Mouse (Mus musculus) testis, adult 2 months (tissue): ENCODE measurements around the gene Vps33b.

ENCODE experiments used
- CTCF ChIP-seq: fragments of 200-500 bp; IDR thresholded peaks from 2 replicates; pipeline ENCODE4 v1.5.1; 2012; ENCODE audit warnings: low read depth, mild to moderate bottlenecking, inconsistent platforms, low read length, moderate library complexity; ENCODE audit not compliant: control insufficient read depth, insufficient read depth, insufficient replicate concordance
- POLR2A ChIP-seq: fragments of 200-500 bp; IDR thresholded peaks from 2 replicates; pipeline ENCODE4 v1.6.1; 2012; ENCODE audit warnings: low read depth, mild to moderate bottlenecking, inconsistent platforms, low read length, moderate library complexity; ENCODE audit not compliant: control insufficient read depth

DNA sequence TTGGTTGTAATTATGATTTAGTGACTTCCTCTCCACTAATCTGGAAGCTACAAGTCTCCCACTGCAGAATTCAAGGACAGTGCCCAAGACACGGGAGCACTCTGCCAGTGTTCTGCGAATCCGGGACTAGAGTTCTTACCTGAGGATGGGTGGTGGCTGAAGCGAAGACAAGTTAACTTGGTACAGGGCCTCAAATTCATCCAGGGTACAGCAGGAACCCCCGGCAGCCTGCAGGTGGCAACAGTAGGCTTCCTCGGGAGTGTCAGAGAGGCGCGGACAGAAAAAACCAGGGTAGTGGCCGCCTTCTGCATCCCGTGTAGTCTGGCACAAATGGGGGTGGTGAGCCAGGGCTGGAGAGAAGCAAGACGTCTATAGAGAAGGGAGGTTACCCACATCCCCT lies 71.3 kb downstream of the Vps33b start, which contains the start of gene Unc45a:
- TF ChIP-seq POLR2A (no peak), CTCF (peak; percentile 53; the same call in 1 of the 2 replicates)
